Mouse (Mus musculus) neural tube, embryonic 14.5 days (tissue): ENCODE data around the gene Abhd11. TPM values are rescaled to one million over a fixed set of nuclear protein-coding genes. Genes with fewer than 3 reads are reported as not detected.

Source experiments
- ATAC-seq: fragments of 200-750 bp; cut with Nextera tagmentation; 2 replicates; pipeline ENCODE4 v1.8.0; 2017; ENCODE audit warnings: low read depth, mild to moderate bottlenecking, moderate TSS enrichment, moderate library complexity
- H3K27ac ChIP-seq: fragments of 300-500 bp; sonication (generic); 2 replicates; pipeline ENCODE4 v1.5.1; 2014; ENCODE audit warnings: low read depth, mild to moderate bottlenecking, control low read depth, low read length, moderate library complexity, mixed read lengths
- H3K27me3 ChIP-seq: fragments of 300-500 bp; sonication (generic); 2 replicates; pipeline ENCODE4 v1.6.1; 2014; ENCODE audit warnings: low read length; ENCODE audit not compliant: control insufficient read depth, insufficient read depth
- H3K36me3 ChIP-seq: fragments of 300-500 bp; sonication (generic); 2 replicates; pipeline ENCODE4 v1.6.1; 2014; ENCODE audit warnings: low read length, mixed read lengths; ENCODE audit not compliant: control insufficient read depth, insufficient read depth
- H3K4me1 ChIP-seq: fragments of 300-500 bp; sonication (generic); 2 replicates; pipeline ENCODE4 v1.6.1; 2014; ENCODE audit warnings: low read length; ENCODE audit not compliant: control insufficient read depth, insufficient read depth
- H3K4me2 ChIP-seq: fragments of 300-500 bp; sonication (generic); 2 replicates; pipeline ENCODE4 v1.6.1; 2014; ENCODE audit warnings: mild to moderate bottlenecking, low read depth, low read length, control low read depth
- H3K4me3 ChIP-seq: fragments of 300-500 bp; sonication (generic); 2 replicates; pipeline ENCODE4 v1.5.1; 2014; ENCODE audit warnings: low read depth, low read length, control low read depth, mixed read lengths
- H3K9ac ChIP-seq: fragments of 300-500 bp; sonication (generic); replicated peaks from 2 replicates; pipeline ENCODE4 v1.6.1; 2014; ENCODE audit warnings: low read depth, mild to moderate bottlenecking, control low read depth, low read length, mixed read lengths
- H3K9me3 ChIP-seq: fragments of 300-500 bp; sonication (generic); 2 replicates; pipeline ENCODE4 v1.6.1; 2016; ENCODE audit warnings: low read length; ENCODE audit not compliant: control insufficient read depth
- WGBS: fragments of 180-500 bp; shearing (Covaris S2); extraction: QIAGEN DNeasy Blood & Tissue Kit; methylation state at CpG from one replicate; pipeline ENCODE4 v1.1.7; 2014; 5-methylcytosine and 5-hydroxymethylcytosine counted together
- polyA plus RNA-seq: library from polyadenylated mRNA; unstranded; fragments of >200 nt; fragmentation: Nextera tagmentation; extraction: Ambion mirVana; gene quantifications from 2 replicates; pipeline ENCODE4 v1.2.1, GENCODE M21; 2014

Abhd11 gene
- polyA plus RNA-seq, 1 experiment from 2014 or later, result 79.6 TPM

GRCm38 (mm10) chr5:134970671-134971070 lies 38.3 kb upstream of the Abhd11 start:
- 75% methylated on average over 8 of the region's 8 CpGs for WGBS
- H3K4me3 ChIP-seq, result no peak overlapping the region
- H3K4me1 ChIP-seq, result 0 out of 2 replicates have a peak, but pooled peaks cover 2% of the 10 kb centered on the region
- no peak overlapping the region for H3K4me2 ChIP-seq
- no peak overlapping the region for H3K27ac ChIP-seq
- H3K36me3 ChIP-seq, result no peaks in the 10 kb centered on the region
- H3K9me3 ChIP-seq, result no peaks in the 10 kb centered on the region
- no peak overlapping the region for H3K9ac ChIP-seq
- no peak for ATAC-seq
- no peaks in the 10 kb centered on the region for H3K27me3 ChIP-seq

GRCm38 (mm10) chr5:134973081-134973480 lies 35.9 kb upstream of the Abhd11 start:
- Histone ChIP-seq H3K36me3 (no peaks in the 10 kb centered on the region), H3K9me3 (no peaks in the 10 kb centered on the region), H3K4me2 (no peak overlapping the region), H3K4me1 (no peaks in the 10 kb centered on the region), H3K9ac (no peak overlapping the region), H3K4me3 (no peak overlapping the region), H3K27ac (no peak overlapping the region), H3K27me3 (no peaks in the 10 kb centered on the region)
- ATAC-seq, result no peak

GRCm38 (mm10) chr5:134973526-134973925 lies 35.4 kb upstream of the Abhd11 start:
- Histone ChIP-seq H3K4me2 (no peak overlapping the region), H3K9ac (no peak overlapping the region), H3K4me3 (no peak overlapping the region), H3K36me3 (no peaks in the 10 kb centered on the region), H3K27ac (no peak overlapping the region), H3K9me3 (no peaks in the 10 kb centered on the region), H3K4me1 (no peaks in the 10 kb centered on the region), H3K27me3 (no peaks in the 10 kb centered on the region)
- 88% methylated on average over 7 of the region's 7 CpGs for WGBS
- ATAC-seq, result no peak

GRCm38 (mm10) chr5:134974294-134974693 lies 34.7 kb upstream of the Abhd11 start:
- ATAC-seq, result no peak

GRCm38 (mm10) chr5:134974921-134975320 lies 34.0 kb upstream of the Abhd11 start:
- Histone ChIP-seq H3K36me3 (no peaks in the 10 kb centered on the region), H3K27me3 (no peaks in the 10 kb centered on the region), H3K27ac (no peak overlapping the region), H3K4me3 (no peak overlapping the region), H3K9ac (no peak overlapping the region), H3K4me2 (no peak overlapping the region), H3K4me1 (no peaks in the 10 kb centered on the region), H3K9me3 (no peaks in the 10 kb centered on the region)
- no peak for ATAC-seq
- 59% methylated on average over 2 of the region's 2 CpGs for WGBS

More at GRCm38 (mm10) chr5:134974294-134974693, 34.7 kb upstream of the Abhd11 start:
- Histone ChIP-seq H3K4me1 (no peaks in the 10 kb centered on the region), H3K4me3 (no peak overlapping the region), H3K27me3 (no peaks in the 10 kb centered on the region), H3K36me3 (no peaks in the 10 kb centered on the region), H3K9me3 (no peaks in the 10 kb centered on the region), H3K4me2 (no peak overlapping the region), H3K27ac (no peak overlapping the region), H3K9ac (no peak overlapping the region)
- WGBS, result 71% methylated on average over 7 of the region's 7 CpGs

GRCm38 (mm10) chr5:134976164-134976563 lies 32.8 kb upstream of the Abhd11 start:
- H3K4me2 ChIP-seq, result no peak overlapping the region
- no peaks in the 10 kb centered on the region for H3K36me3 ChIP-seq
- H3K9ac ChIP-seq, result no peak overlapping the region
- H3K9me3 ChIP-seq, result no peaks in the 10 kb centered on the region
- H3K4me3 ChIP-seq, result no peak overlapping the region
- no peaks in the 10 kb centered on the region for H3K4me1 ChIP-seq
- 79% methylated on average over 2 of the region's 2 CpGs for WGBS
- no peaks in the 10 kb centered on the region for H3K27me3 ChIP-seq
- ATAC-seq, result no peak
- no peak overlapping the region for H3K27ac ChIP-seq

- Histone ChIP-seq H3K9me3 (no peaks in the 10 kb centered on the region), H3K9ac (no peak overlapping the region), H3K4me2 (no peak overlapping the region), H3K27me3 (no peaks in the 10 kb centered on the region), H3K36me3 (no peaks in the 10 kb centered on the region), H3K27ac (no peak overlapping the region), H3K4me3 (no peak overlapping the region), H3K4me1 (no peaks in the 10 kb centered on the region)
- 87% methylated on average over 14 of the region's 14 CpGs for WGBS
- ATAC-seq, result no peak
These were observed 32.2 kb upstream of the Abhd11 start for GRCm38 (mm10) chr5:134976577-134977250.

GRCm38 (mm10) chr5:134977837-134978236 lies 31.1 kb upstream of the Abhd11 start:
- no peak for ATAC-seq
- no peaks in the 10 kb centered on the region for H3K9me3 ChIP-seq
- no peak overlapping the region for H3K27ac ChIP-seq
- no peak overlapping the region for H3K4me3 ChIP-seq
- H3K27me3 ChIP-seq, result no peaks in the 10 kb centered on the region
- H3K4me1 ChIP-seq, result no peaks in the 10 kb centered on the region
- no peak overlapping the region for H3K4me2 ChIP-seq
- H3K9ac ChIP-seq, result no peak overlapping the region
- WGBS, result 83% methylated on average over 4 of the region's 4 CpGs
- H3K36me3 ChIP-seq, result no peaks in the 10 kb centered on the region

- no peak overlapping the region for H3K9ac ChIP-seq
- H3K36me3 ChIP-seq, result no peaks in the 10 kb centered on the region
- ATAC-seq, result no peak
- 75% methylated on average over 10 of the region's 10 CpGs for WGBS
- H3K4me2 ChIP-seq, result no peak overlapping the region
- peaks cover 3% of the 10 kb centered on the region; the same call in 1 of the 2 replicates for H3K4me1 ChIP-seq
- no peak overlapping the region for H3K4me3 ChIP-seq
- no peak overlapping the region for H3K27ac ChIP-seq
- H3K27me3 ChIP-seq, result peaks cover 14% of the 10 kb centered on the region
- H3K9me3 ChIP-seq, result no peaks in the 10 kb centered on the region
These were observed 27.8 kb upstream of the Abhd11 start for GRCm38 (mm10) chr5:134981149-134981548.
